Mouse (Mus musculus): ENCODE results near the gene Arl8a.

- no peak for TF ChIP-seq POLR2A (IDR thresholded peaks at IDR 0.05; ENCODE audit: low read depth, low read length)
- TF ChIP-seq CTCF (IDR thresholded peaks at IDR 0.05; ENCODE audit: extremely low read depth, insufficient read length, insufficient replicate concordance, low read depth, low read length): no peak
Measured at GRCm38 (mm10) chr1:135177724-135178123, 31.1 kb downstream of the Arl8a start.
